Mouse (Mus musculus) brown adipose tissue, adult 24 weeks (tissue): ENCODE results near the gene Fcf1. TPM values are rescaled to one million over a fixed set of nuclear protein-coding genes. Genes with fewer than 3 reads are reported as not detected.

Experiments
- H3K27ac ChIP-seq: fragments of 200-500 bp; replicated peaks from 2 replicates; pipeline ENCODE4 v1.5.1; 2012; ENCODE audit warnings: low read depth, mild to moderate bottlenecking, low read length
- H3K4me1 ChIP-seq: fragments of 200-500 bp; 2 replicates; pipeline ENCODE4 v1.6.1; 2012; ENCODE audit warnings: low read length, mixed read lengths; ENCODE audit not compliant: control insufficient read depth, insufficient read depth, insufficient read length
- H3K4me3 ChIP-seq: fragments of 200-500 bp; 2 replicates; pipeline ENCODE4 v1.5.1; 2012; ENCODE audit warnings: low read depth, mild to moderate bottlenecking, low read length, moderate library complexity; ENCODE audit not compliant: insufficient read depth
- polyA plus RNA-seq: library from polyadenylated mRNA; stranded (reverse); fragments of >200 nt; gene quantifications from 2 replicates; pipeline ENCODE4 v1.2.4, GENCODE M21; 2012; ENCODE audit not compliant: missing spikeins, insufficient read depth, insufficient read length

The Fcf1 gene
- polyA plus RNA-seq: 143 and 155 TPM in 2 replicates

- Histone ChIP-seq H3K4me3 (peak within 1 kb of the TSS; percentile 92), H3K4me1 (peaks cover 9% of the 10 kb centered on the region), H3K27ac (peak within 1 kb of the TSS; percentile 73)
These were observed at the start of gene Fcf1, which contains the start of gene Arel1 for GRCm38 (mm10) chr12:84970428-84971096. Fcf1 (plus strand) TSS chr12:84970897. Arel1 (minus strand) TSS chr12:84970900.

- no peak overlapping the region for H3K4me3 ChIP-seq
- H3K27ac ChIP-seq: no peak overlapping the region
- H3K4me1 ChIP-seq: no peaks in the 10 kb centered on the region
These were observed 48.7 kb upstream of the Fcf1 start for GRCm38 (mm10) chr12:84921881-84922419.

GRCm38 (mm10) chr12:84924324-84924723 lies 46.4 kb upstream of the Fcf1 start:
- no peaks in the 10 kb centered on the region for H3K4me1 ChIP-seq
- H3K4me3 ChIP-seq: no peak overlapping the region
- no peak overlapping the region for H3K27ac ChIP-seq

DNA sequence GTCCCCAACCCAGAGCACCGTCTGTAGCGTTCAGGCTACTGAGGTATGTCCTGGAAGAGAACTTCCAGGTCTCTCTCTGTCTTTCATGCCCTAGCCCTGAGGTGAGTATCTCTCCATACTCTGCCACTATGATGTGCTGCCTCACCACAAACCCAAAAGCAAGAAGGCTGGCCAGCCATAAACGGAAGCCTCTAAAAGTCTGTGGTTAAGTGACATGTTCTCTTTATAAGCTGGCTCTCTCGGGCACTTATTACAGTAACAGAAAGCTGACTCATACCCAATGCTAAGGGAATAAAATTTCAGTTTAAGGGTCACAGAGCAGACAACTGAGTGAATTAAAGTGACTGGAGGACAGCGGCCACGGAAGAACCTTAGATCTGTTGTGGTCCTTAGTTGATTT lies 44.2 kb upstream of the Fcf1 start:
- no peaks in the 10 kb centered on the region for H3K4me1 ChIP-seq
- no peak overlapping the region for H3K27ac ChIP-seq
- H3K4me3 ChIP-seq: no peak overlapping the region

- no peak overlapping the region for H3K27ac ChIP-seq
- H3K4me1 ChIP-seq: no peaks in the 10 kb centered on the region
- no peak overlapping the region for H3K4me3 ChIP-seq
These were observed 38.5 kb upstream of the Fcf1 start for GRCm38 (mm10) chr12:84932210-84932609.

GRCm38 (mm10) chr12:84935343-84935742 lies 35.4 kb upstream of the Fcf1 start:
- no peak overlapping the region for H3K4me3 ChIP-seq
- H3K4me1 ChIP-seq: no peaks in the 10 kb centered on the region
- H3K27ac ChIP-seq: no peak overlapping the region

DNA sequence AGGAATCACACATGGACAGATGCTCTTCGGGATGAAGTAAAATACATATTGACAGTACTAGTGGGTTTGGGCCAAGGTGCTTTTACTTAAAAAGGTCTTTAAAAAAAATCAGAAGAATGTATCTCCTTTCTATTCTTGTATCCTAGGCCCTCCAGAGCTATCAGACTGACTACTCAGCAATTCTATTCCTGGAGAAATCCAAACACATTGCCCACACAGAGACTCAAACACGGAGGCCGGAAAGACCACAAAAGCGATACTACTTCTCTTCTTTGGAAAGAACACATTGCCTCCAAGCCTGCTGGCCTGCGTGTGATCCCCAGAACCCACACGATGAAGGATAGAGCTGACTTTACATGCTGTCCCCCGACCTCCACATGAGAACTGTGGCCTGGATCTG lies 31.6 kb upstream of the Fcf1 start:
- Histone ChIP-seq H3K4me3 (no peak overlapping the region), H3K4me1 (peaks cover 7% of the 10 kb centered on the region), H3K27ac (no peak overlapping the region; the same call in 1 of the 2 replicates)

- no peak overlapping the region for H3K27ac ChIP-seq
These were observed 30.4 kb upstream of the Fcf1 start for GRCm38 (mm10) chr12:84940343-84940742.

GRCm38 (mm10) chr12:84941717-84942116 lies 29.0 kb upstream of the Fcf1 start:
- H3K4me1 ChIP-seq: peaks cover 11% of the 10 kb centered on the region
- H3K4me3 ChIP-seq: no peak overlapping the region
- 0 out of 2 replicates have a peak overlapping the region, but pooled peaks have one; percentile 10 for H3K27ac ChIP-seq

More at GRCm38 (mm10) chr12:84940343-84940742, 30.4 kb upstream of the Fcf1 start:
- Histone ChIP-seq H3K4me3 (no peak overlapping the region), H3K4me1 (peaks cover 11% of the 10 kb centered on the region)

- H3K4me3 ChIP-seq: no peak overlapping the region
- H3K4me1 ChIP-seq: peaks cover 11% of the 10 kb centered on the region
- H3K27ac ChIP-seq: peak overlapping the region; percentile 94
These were observed 27.4 kb upstream of the Fcf1 start for GRCm38 (mm10) chr12:84943006-84943952.

DNA sequence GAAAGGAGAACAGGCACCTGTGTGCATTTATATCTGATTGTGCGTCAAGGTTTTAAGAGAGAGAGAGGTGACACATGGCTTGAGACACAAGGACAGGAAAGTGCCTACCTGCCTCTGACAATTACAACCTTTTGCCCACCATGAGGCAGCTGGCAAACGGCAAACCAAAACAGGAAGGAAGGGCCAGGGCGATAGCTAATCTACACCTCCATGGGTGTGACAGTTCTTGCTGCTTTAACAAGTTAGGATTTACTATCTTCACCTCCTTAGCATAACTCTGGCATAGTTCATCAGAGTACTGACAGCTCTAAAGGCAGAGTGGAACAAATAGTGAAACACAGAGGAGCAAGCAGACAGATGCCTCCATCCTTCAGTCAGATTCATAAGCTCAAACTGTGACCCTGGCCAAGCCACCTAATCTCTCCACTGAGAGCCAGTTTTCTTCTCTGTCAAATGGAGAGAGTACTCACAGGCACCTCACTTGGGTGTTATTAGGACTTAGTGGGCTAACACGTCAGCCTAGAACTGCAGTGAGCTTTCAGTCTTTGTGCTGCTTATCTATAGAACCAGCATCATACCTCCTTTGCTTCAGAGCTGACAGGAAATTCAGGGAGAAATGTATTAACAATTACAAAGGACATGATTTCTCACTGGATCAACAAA lies 26.4 kb upstream of the Fcf1 start:
- H3K27ac ChIP-seq: peak overlapping the region; percentile 94
- H3K4me3 ChIP-seq: no peak overlapping the region
- H3K4me1 ChIP-seq: peaks cover 11% of the 10 kb centered on the region

GRCm38 (mm10) chr12:84944813-84945553 lies 25.7 kb upstream of the Fcf1 start:
- Histone ChIP-seq H3K4me3 (no peak overlapping the region), H3K4me1 (peaks cover 11% of the 10 kb centered on the region), H3K27ac (peak overlapping the region; percentile 94)

- H3K27ac ChIP-seq: peak overlapping the region; percentile 71
- peaks cover 8% of the 10 kb centered on the region for H3K4me1 ChIP-seq
- no peak overlapping the region for H3K4me3 ChIP-seq
These were observed 22.7 kb upstream of the Fcf1 start for GRCm38 (mm10) chr12:84947894-84948583.
